ENCODE assay signal across 8 mouse cellular contexts in genomic region chr9:45827663-45828290, GRCm38 (mm10). TPM values are rescaled to one million over a fixed set of nuclear protein-coding genes. Genes with fewer than 3 reads are reported as not detected.
DNase-seq lines count a peak whose midpoint lies in the region; ATAC-seq and TF ChIP-seq lines count a peak whose summit lies in the region.

No protein-coding gene starts in this region.

- no peak for TF ChIP-seq CTCF in ES-Bruce4 (IDR thresholded peaks at IDR 0.05; ENCODE audit: low read depth, low read length)
- TF ChIP-seq CTCF in midbrain, postnatal 0 days (IDR thresholded peaks at IDR 0.05), result no peak

- H3K4me2 ChIP-seq in heart, embryonic 14.5 days (ENCODE audit: low read length), result peak overlapping the region; percentile 81
- peak overlapping the region; percentile 92 for H3K4me2 ChIP-seq in liver, embryonic 12.5 days
- peak overlapping the region; percentile 86 for H3K4me2 ChIP-seq in midbrain, postnatal 0 days (ENCODE audit: low read depth, low read length, poor library complexity, severe bottlenecking)

- H3K27ac ChIP-seq in ES-Bruce4 (ENCODE audit: insufficient read depth, low read length), result no peak overlapping the region
- H3K27ac ChIP-seq in heart, embryonic 14.5 days (replicated peaks in 1 of 2; ENCODE audit: control insufficient read depth in 1 of 2, insufficient read depth in 1 of 2, low read depth in 2 of 2, low read length in 2 of 2), result peak overlapping the region; percentile 76 to 81
- peak overlapping the region; percentile 43; the same call in 1 of the 2 replicates for H3K27ac ChIP-seq in liver, embryonic 12.5 days
- peak overlapping the region; percentile 71 for H3K27ac ChIP-seq in midbrain, postnatal 0 days (ENCODE audit: low read depth, low read length)

- peak overlapping the region; percentile 47 for H3K9ac ChIP-seq in ES-Bruce4 (ENCODE audit: low read depth, poor library complexity, severe bottlenecking)
- H3K9ac ChIP-seq in heart, embryonic 14.5 days (ENCODE audit: low read length), result peak overlapping the region; percentile 77
- peak overlapping the region; percentile 72 for H3K9ac ChIP-seq in liver, embryonic 12.5 days
- H3K9ac ChIP-seq in midbrain, postnatal 0 days (replicated peaks; ENCODE audit: low read length, poor library complexity, severe bottlenecking), result peak overlapping the region; percentile 63

- H3K4me1 ChIP-seq in ES-Bruce4 (ENCODE audit: control insufficient read depth, insufficient read depth, low read length), result no peaks in the 10 kb centered on the region
- H3K4me1 ChIP-seq in heart, embryonic 14.5 days (ENCODE audit: control insufficient read depth in 2 of 2, insufficient read depth in 2 of 2, low read length in 2 of 2), result peaks cover 3 to 6% of the 10 kb centered on the region in 2 experiments; a peak in 3 of 4 replicates
- H3K4me1 ChIP-seq in liver, embryonic 12.5 days, result peaks cover 20% of the 10 kb centered on the region
- H3K4me1 ChIP-seq in midbrain, postnatal 0 days (ENCODE audit: insufficient read depth, low read length), result no peaks in the 10 kb centered on the region; the same call in 1 of the 2 replicates

- 4% methylated on average over 23 of the region's 23 CpGs for WGBS in heart, embryonic 14.5 days
- WGBS in liver, embryonic 12.5 days (ENCODE audit: insufficient replicate concordance), result 9% methylated on average over 20 of the region's 23 CpGs
- 4% methylated on average over 20 of the region's 23 CpGs for WGBS in midbrain, postnatal 0 days

- no peaks in the 10 kb centered on the region for H3K36me3 ChIP-seq in ES-Bruce4 (ENCODE audit: control insufficient read depth, insufficient read depth, low read length, poor library complexity, severe bottlenecking)
- H3K36me3 ChIP-seq in heart, embryonic 14.5 days (ENCODE audit: control insufficient read depth, insufficient read depth, low read length), result peaks cover 2% of the 10 kb centered on the region; the same call in 1 of the 2 replicates
- no peaks in the 10 kb centered on the region for H3K36me3 ChIP-seq in liver, embryonic 12.5 days
- no peaks in the 10 kb centered on the region for H3K36me3 ChIP-seq in midbrain, postnatal 0 days (ENCODE audit: insufficient read depth, low read length)

- TF ChIP-seq EP300 in ES-Bruce4 (IDR thresholded peaks at IDR 0.05; ENCODE audit: insufficient read depth, low read depth, low read length), result no peak

- no peak for TF ChIP-seq POLR2A in ES-Bruce4 (IDR thresholded peaks at IDR 0.05; ENCODE audit: insufficient read depth, low read length)

- no peaks in the 10 kb centered on the region for H3K27me3 ChIP-seq in ES-Bruce4 (ENCODE audit: control insufficient read depth, insufficient read depth, low read length, poor library complexity, severe bottlenecking)
- no peaks in the 10 kb centered on the region for H3K27me3 ChIP-seq in heart, embryonic 14.5 days (ENCODE audit: control insufficient read depth, insufficient read depth, low read length)
- peaks cover 12% of the 10 kb centered on the region for H3K27me3 ChIP-seq in liver, embryonic 12.5 days (replicated peaks)
- no peaks in the 10 kb centered on the region for H3K27me3 ChIP-seq in midbrain, postnatal 0 days (ENCODE audit: insufficient read depth, low read length)

- no peaks in the 10 kb centered on the region for H3K9me3 ChIP-seq in ES-Bruce4 (replicated peaks; ENCODE audit: control insufficient read depth, insufficient read depth, low read length, poor library complexity, severe bottlenecking)
- peaks cover 5% of the 10 kb centered on the region for H3K9me3 ChIP-seq in heart, embryonic 14.5 days (ENCODE audit: control insufficient read depth, low read length)
- H3K9me3 ChIP-seq in liver, embryonic 12.5 days (replicated peaks), result peaks cover 9% of the 10 kb centered on the region; the same call in 1 of the 2 replicates
- no peaks in the 10 kb centered on the region for H3K9me3 ChIP-seq in midbrain, postnatal 0 days (ENCODE audit: low read length)

- peak; percentile 33 to 55 for DNase-seq in heart, adult 18-20 months
- no peak for DNase-seq in heart, adult 11 months
- DNase-seq in midbrain, postnatal 0 days (ENCODE audit: low spot score), result peak; percentile 20
- no peak for DNase-seq in left cerebral cortex, adult 9 months (ENCODE audit: low spot score in 2 of 2)

- ATAC-seq in common myeloid progenitor, adult 5-6 weeks (replicated peaks; ENCODE audit: low read depth, poor library complexity, severe bottlenecking), result peak; percentile 10; the same call in 1 of the 2 replicates
- peak; percentile 32; the same call in 1 of the 2 replicates for ATAC-seq in heart, embryonic 14.5 days (ENCODE audit: insufficient number of reproducible peaks, insufficient read depth, low FRiP score, low read depth)
- peak; percentile 28 for ATAC-seq in liver, embryonic 12.5 days
- peak; percentile 27 for ATAC-seq in midbrain, postnatal 0 days (ENCODE audit: low FRiP score)

- H3K4me3 ChIP-seq in ES-Bruce4 (ENCODE audit: low read depth, low read length), result peak overlapping the region; percentile 77
- peak overlapping the region; percentile 81 to 95 for H3K4me3 ChIP-seq in heart, embryonic 14.5 days (ENCODE audit: control insufficient read depth in 1 of 2, insufficient read depth in 1 of 2, low read depth in 1 of 2, low read length in 2 of 2)
- H3K4me3 ChIP-seq in liver, embryonic 12.5 days, result peak overlapping the region; percentile 70
- peak overlapping the region; percentile 78 for H3K4me3 ChIP-seq in midbrain, postnatal 0 days (ENCODE audit: low read depth, low read length)

RNA-seq across cellular contexts. Expression of gene Cep164, which starts 0.7 kb away (rescaled TPM):
- 1 to 10 TPM; 5.7 to 6.5 TPM for total RNA-seq in heart, adult 18-20 months (2021)
- 32.5 and 33.4 TPM in 2 replicates for polyA plus RNA-seq in ES-Bruce4 (2011; ENCODE audit: insufficient read depth, insufficient read length, low read depth, missing spikeins)
- 12.4 and 13.8 TPM in 2 replicates for total RNA-seq in common myeloid progenitor, adult 5-6 weeks (2017)
- polyA plus RNA-seq in heart, embryonic 14.5 days (2014; fragmentation: Nextera tagmentation; extraction: Ambion mirVana), result 12.7 and 14.3 TPM in 2 replicates
- 6.2 and 8.2 TPM in 2 replicates for polyA plus RNA-seq in liver, embryonic 12.5 days (2016; fragmentation: Nextera tagmentation; extraction: Ambion mirVana)
- 17.1 and 21.3 TPM in 2 replicates for total RNA-seq in midbrain, postnatal 0 days (2014; rRNA removed)
- polyA plus RNA-seq in midbrain, postnatal 0 days (2015; fragmentation: Nextera tagmentation; extraction: Ambion mirVana), result 12.2 and 17.7 TPM in 2 replicates

RNA-seq across cellular contexts. Expression of gene Bace1, which starts 10.6 kb away (rescaled TPM):
- total RNA-seq in heart, adult 18-20 months (2021), result 10 to 100 TPM; 23.4 to 25.0 TPM
- 14.3 and 18.8 TPM in 2 replicates for polyA plus RNA-seq in ES-Bruce4 (2011; ENCODE audit: insufficient read depth, insufficient read length, low read depth, missing spikeins)
- 9.0 and 13.7 TPM in 2 replicates for total RNA-seq in common myeloid progenitor, adult 5-6 weeks (2017)
- 21.8 and 22.9 TPM in 2 replicates for polyA plus RNA-seq in heart, embryonic 14.5 days (2014; fragmentation: Nextera tagmentation; extraction: Ambion mirVana)
- polyA plus RNA-seq in liver, embryonic 12.5 days (2016; fragmentation: Nextera tagmentation; extraction: Ambion mirVana), result 9.0 and 9.4 TPM in 2 replicates
- 60.7 and 77.3 TPM in 2 replicates for total RNA-seq in midbrain, postnatal 0 days (2014; rRNA removed)
- polyA plus RNA-seq in midbrain, postnatal 0 days (2015; fragmentation: Nextera tagmentation; extraction: Ambion mirVana), result 42.0 and 46.4 TPM in 2 replicates

Comparison
In these comparisons a context has a peak if more than half of its experiments do, and no peak if none do; other contexts are left out.
1. DNase-seq: peak in heart, adult 18-20 months (2 of 2) and midbrain, postnatal 0 days (single experiment); none in heart, adult 11 months (single experiment) and left cerebral cortex, adult 9 months (0 of 2).
2. Peak in every context shown above with its lines, with median percentiles within 50 percentile points of each other: H3K4me3 ChIP-seq, H3K9ac ChIP-seq, ATAC-seq and H3K4me2 ChIP-seq.